Mouse (Mus musculus) forebrain, postnatal 0 days (tissue): ENCODE data around the gene Msl3. TPM values are rescaled to one million over a fixed set of nuclear protein-coding genes. Genes with fewer than 3 reads are reported as not detected.
"Not testable (repeated sequence)": the region's sequence is repeated elsewhere in the genome, so short reads cannot be mapped to it uniquely, and the experiment has no call there.

Experiments
- ATAC-seq: fragments of 200-750 bp; cut with Nextera tagmentation; 2 replicates; pipeline ENCODE4 v1.8.0; 2017; ENCODE audit warnings: mild to moderate bottlenecking, moderate library complexity
- DNase-seq: peaks from one replicate; pipeline ENCODE4 v3.0.0-alpha.2; 2015
- H3K27ac ChIP-seq: fragments of 300-500 bp; sonication (generic); 2 replicates; pipeline ENCODE4 v1.5.1; 2014; ENCODE audit warnings: low read depth, mild to moderate bottlenecking, antibody characterized with exemption, low read length, moderate library complexity, mixed read lengths
- H3K27me3 ChIP-seq: fragments of 300-500 bp; sonication (generic); 2 replicates; pipeline ENCODE4 v1.6.1; 2014; ENCODE audit warnings: mild to moderate bottlenecking, low read length, mixed read lengths; ENCODE audit not compliant: insufficient read depth
- H3K36me3 ChIP-seq: fragments of 300-500 bp; sonication (generic); 2 replicates; pipeline ENCODE4 v1.6.1; 2014; ENCODE audit warnings: mild to moderate bottlenecking, moderate library complexity; ENCODE audit not compliant: insufficient read depth
- H3K4me1 ChIP-seq: fragments of 300-500 bp; sonication (generic); 2 replicates; pipeline ENCODE4 v1.6.1; 2014; ENCODE audit warnings: antibody characterized with exemption; ENCODE audit not compliant: insufficient read depth
- H3K4me2 ChIP-seq: fragments of 300-500 bp; sonication (generic); 2 replicates; pipeline ENCODE4 v1.6.1; 2014; ENCODE audit warnings: low read depth, mild to moderate bottlenecking, moderate library complexity
- H3K4me3 ChIP-seq: fragments of 300-500 bp; sonication (generic); 2 replicates; pipeline ENCODE4 v1.5.1; 2014; ENCODE audit warnings: low read depth, low read length, mixed read lengths
- H3K9ac ChIP-seq: fragments of 300-500 bp; sonication (generic); 2 replicates; pipeline ENCODE4 v1.6.1; 2014; ENCODE audit warnings: mild to moderate bottlenecking
- H3K9me3 ChIP-seq: fragments of 300-500 bp; sonication (generic); 2 replicates; pipeline ENCODE4 v1.6.1; 2016; ENCODE audit warnings: low read length
- CTCF ChIP-seq: sonication (generic); IDR thresholded peaks from 2 replicates; pipeline ENCODE4 v1.5.1; 2016; ENCODE audit warnings: antibody characterized with exemption, control low read depth, low read depth
- WGBS: fragments of 180-500 bp; shearing (Covaris S2); extraction: QIAGEN DNeasy Blood & Tissue Kit; methylation state at CpG from one replicate; pipeline ENCODE4 v1.1.7; 2014; 5-methylcytosine and 5-hydroxymethylcytosine counted together
- polyA plus RNA-seq: library from polyadenylated mRNA; unstranded; fragments of >200 nt; fragmentation: Nextera tagmentation; extraction: Ambion mirVana; gene quantifications from 2 replicates; pipeline ENCODE4 v1.2.1, GENCODE M21; 2015
- total RNA-seq: library from RNA; depleted of rRNA; stranded (reverse); fragments of >200 nt; gene quantifications from 2 replicates; pipeline ENCODE4 v1.2.3, GENCODE M21; 2014

Msl3 gene
- total and polyA plus RNA-seq, 2 experiments from 2014 or later: 14.2 to 27.3 TPM

GRCm38 (mm10) chrX:168660236-168660635 is 13.5 kb downstream of the Msl3 start:
- no peaks in the 10 kb centered on the region for H3K9me3 ChIP-seq
- H3K36me3 ChIP-seq: peaks cover 7% of the 10 kb centered on the region; the same call in 1 of the 2 replicates
- H3K27ac ChIP-seq: no peak overlapping the region
- peak; percentile 33 for TF ChIP-seq CTCF
- H3K4me3 ChIP-seq: no peak overlapping the region
- DNase-seq (peak; percentile 12), ATAC-seq (no peak)
- H3K27me3 ChIP-seq: no peaks in the 10 kb centered on the region
- 57% methylated on average over 4 of the region's 4 CpGs for WGBS
- H3K4me2 ChIP-seq: no peak overlapping the region
- H3K9ac ChIP-seq: no peak overlapping the region
- no peaks in the 10 kb centered on the region for H3K4me1 ChIP-seq

- H3K4me3 ChIP-seq, H3K27ac ChIP-seq, H3K9ac ChIP-seq, H3K4me2 ChIP-seq, H3K27me3 ChIP-seq, H3K9me3 ChIP-seq, H3K4me1 ChIP-seq, H3K36me3 ChIP-seq: not testable (repeated sequence)
- DNase-seq: peak; percentile 47
- TF ChIP-seq CTCF: peak; percentile 64
- 55% methylated on average over 4 of the region's 4 CpGs for WGBS
- ATAC-seq: peak; percentile 60
Measured at GRCm38 (mm10) chrX:168659803-168660202, 13.9 kb downstream of the Msl3 start.

DNA sequence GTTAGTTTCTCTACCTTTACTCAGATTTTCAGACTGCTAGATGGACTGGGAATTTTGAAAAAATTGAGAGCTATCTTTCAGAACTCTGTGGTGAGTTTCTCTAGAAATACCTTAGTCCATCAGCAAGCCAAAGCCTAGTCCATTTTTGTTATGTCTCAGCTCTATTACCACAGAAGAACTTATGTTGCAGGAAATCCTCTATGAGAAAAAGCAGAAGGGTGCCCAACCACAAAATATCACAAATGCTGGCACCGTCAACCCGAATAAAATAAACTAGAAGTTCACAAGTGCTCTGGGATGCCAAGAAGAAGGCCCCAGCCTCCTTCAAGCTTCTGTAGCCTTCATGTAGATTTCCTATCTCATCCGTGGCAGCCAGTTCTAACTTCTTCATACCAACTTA is 14.4 kb downstream of the Msl3 start:
- no peak for ATAC-seq
- DNase-seq: no peak
- Histone ChIP-seq H3K36me3 (peaks cover 7% of the 10 kb centered on the region; the same call in 1 of the 2 replicates), H3K4me1 (no peaks in the 10 kb centered on the region), H3K4me2 (no peak overlapping the region), H3K9ac (no peak overlapping the region), H3K27ac (no peak overlapping the region), H3K27me3 (no peaks in the 10 kb centered on the region), H3K4me3 (no peak overlapping the region), H3K9me3 (no peaks in the 10 kb centered on the region)
- whole genome bisulfite sequencing: 91% methylated on average over 3 of the region's 3 CpGs
- TF ChIP-seq CTCF: no peak

DNA sequence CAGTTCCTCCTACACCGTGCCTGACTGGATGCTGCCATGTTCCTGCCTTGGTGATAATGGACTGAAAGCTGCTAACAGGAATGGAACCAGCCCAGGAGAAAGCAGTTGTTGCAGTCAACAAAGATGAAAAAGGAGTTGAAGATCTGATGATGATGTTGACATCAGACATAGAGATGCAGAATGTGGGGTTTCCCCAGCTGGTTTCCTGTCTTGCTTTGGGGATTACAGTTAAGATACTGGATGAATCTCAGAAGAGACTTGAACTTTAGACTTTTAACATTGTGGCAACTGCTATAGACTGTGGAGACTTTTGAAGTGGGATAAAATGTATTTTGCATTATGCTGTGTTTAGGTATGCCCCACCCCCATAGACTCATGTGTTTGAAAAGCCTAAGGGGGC is 15.9 kb downstream of the Msl3 start:
- TF ChIP-seq CTCF: no peak
- H3K27me3 ChIP-seq: no peaks in the 10 kb centered on the region
- H3K36me3 ChIP-seq: peaks cover 3% of the 10 kb centered on the region; the same call in 1 of the 2 replicates
- no peaks in the 10 kb centered on the region for H3K9me3 ChIP-seq
- H3K4me1 ChIP-seq: no peaks in the 10 kb centered on the region
- H3K4me2 ChIP-seq: no peak overlapping the region
- DNase-seq (no peak), ATAC-seq (no peak)
- H3K9ac ChIP-seq: no peak overlapping the region
- H3K27ac ChIP-seq: no peak overlapping the region
- no peak overlapping the region for H3K4me3 ChIP-seq
- 84% methylated on average over 1 of the region's 1 CpGs for WGBS

DNA sequence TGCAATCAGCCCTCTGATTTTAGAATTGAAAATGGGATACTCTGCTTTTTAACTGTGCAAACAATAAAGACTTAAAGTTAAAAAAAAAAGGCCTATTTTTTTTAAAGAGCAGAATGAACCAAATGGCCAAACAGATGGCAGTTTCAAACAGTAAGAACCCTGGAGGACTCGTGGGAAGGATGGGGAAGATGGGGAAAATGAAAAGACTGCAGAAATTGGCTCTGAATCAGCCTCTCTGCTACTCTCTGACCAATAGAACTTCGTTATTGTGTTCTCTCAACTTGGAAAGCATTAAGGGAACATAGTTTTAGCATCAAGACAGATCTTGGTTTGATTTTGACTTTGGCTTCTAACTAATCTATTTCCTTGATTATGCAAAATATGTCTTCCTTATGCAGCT is 24.4 kb downstream of the Msl3 start:
- H3K36me3 ChIP-seq: 0 out of 2 replicates have a peak, but pooled peaks cover 3% of the 10 kb centered on the region
- no peak for TF ChIP-seq CTCF
- 43% methylated on average over 2 of the region's 2 CpGs for WGBS
- ATAC-seq: peak; percentile 43
- H3K9ac ChIP-seq: no peak overlapping the region
- no peaks in the 10 kb centered on the region for H3K27me3 ChIP-seq
- H3K4me1 ChIP-seq: no peaks in the 10 kb centered on the region
- no peak overlapping the region for H3K4me3 ChIP-seq
- DNase-seq: peak; percentile 15
- H3K9me3 ChIP-seq: no peaks in the 10 kb centered on the region
- no peak overlapping the region for H3K27ac ChIP-seq
- H3K4me2 ChIP-seq: no peak overlapping the region

- no peak for DNase-seq
- Histone ChIP-seq H3K9me3 (no peaks in the 10 kb centered on the region), H3K4me1 (no peaks in the 10 kb centered on the region), H3K9ac (no peak overlapping the region), H3K4me2 (no peak overlapping the region), H3K27ac (no peak overlapping the region), H3K36me3 (no peaks in the 10 kb centered on the region), H3K27me3 (no peaks in the 10 kb centered on the region), H3K4me3 (no peak overlapping the region)
- ATAC-seq: no peak
- 67% methylated on average over 3 of the region's 3 CpGs for WGBS
- TF ChIP-seq CTCF: no peak
Measured at GRCm38 (mm10) chrX:168647746-168648145, 26.0 kb downstream of the Msl3 start.

DNA sequence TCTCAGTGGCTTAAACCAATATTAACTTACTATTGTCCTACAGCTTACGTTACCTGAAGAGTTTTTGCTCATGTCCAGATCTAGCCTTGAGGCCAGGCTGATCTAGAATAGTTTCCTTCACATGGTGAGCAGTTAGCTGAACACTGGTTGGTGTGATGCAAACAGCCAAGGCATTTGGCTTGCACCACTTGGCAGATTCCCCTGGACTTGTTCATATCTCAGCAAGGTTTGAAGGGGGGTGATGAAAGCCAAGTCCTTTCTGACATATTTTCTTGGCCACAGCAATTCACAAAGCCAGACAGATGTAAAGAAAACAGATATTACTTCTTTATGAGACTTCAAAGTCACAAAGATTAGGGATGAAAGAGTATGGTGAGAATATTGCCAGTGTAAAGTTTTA is 30.2 kb downstream of the Msl3 start:
- no peaks in the 10 kb centered on the region for H3K4me1 ChIP-seq
- no peak for DNase-seq
- H3K9ac ChIP-seq: no peak overlapping the region
- WGBS: 79% methylated on average over 1 of the region's 1 CpGs
- no peak overlapping the region for H3K4me3 ChIP-seq
- H3K27ac ChIP-seq: no peak overlapping the region
- H3K4me2 ChIP-seq: no peak overlapping the region
- H3K9me3 ChIP-seq: no peaks in the 10 kb centered on the region
- no peak for ATAC-seq
- H3K36me3 ChIP-seq: no peaks in the 10 kb centered on the region
- TF ChIP-seq CTCF: no peak
- no peaks in the 10 kb centered on the region for H3K27me3 ChIP-seq
